Mouse (Mus musculus) midbrain, embryonic 11.5 days (tissue): ENCODE measurements at regions not wholly inside any gene's neighbourhood (a gene's known extent, or its start where the extent isn't known, plus 50 kb on each side); places are given as distances from the start of the nearest gene placed in this dataset.

Source experiments
- ATAC-seq: fragments of 200-750 bp; cut with Nextera tagmentation; 2 replicates; pipeline ENCODE4 v1.8.0; 2017; ENCODE audit warnings: moderate TSS enrichment, moderate library complexity; ENCODE audit not compliant: low FRiP score
- DNase-seq: peaks from one replicate; pipeline ENCODE4 v3.0.0; 2015; ENCODE audit warnings: low spot score; ENCODE audit errors: missing footprints
- H3K27ac ChIP-seq: fragments of 300-500 bp; sonication (generic); 2 replicates; pipeline ENCODE4 v1.5.1; 2014; ENCODE audit warnings: low read depth, low read length
- H3K27me3 ChIP-seq: fragments of 300-500 bp; sonication (generic); 2 replicates; pipeline ENCODE4 v1.6.1; 2014; ENCODE audit warnings: mild to moderate bottlenecking, low read length, moderate library complexity, mixed read lengths; ENCODE audit not compliant: control insufficient read depth, insufficient read depth
- H3K36me3 ChIP-seq: fragments of 300-500 bp; sonication (generic); 2 replicates; pipeline ENCODE4 v1.6.1; 2014; ENCODE audit warnings: mild to moderate bottlenecking, low read length, moderate library complexity, mixed read lengths; ENCODE audit not compliant: control insufficient read depth, insufficient read depth
- H3K4me1 ChIP-seq: fragments of 300-500 bp; sonication (generic); 2 replicates; pipeline ENCODE4 v1.6.1; 2014; ENCODE audit warnings: low read length; ENCODE audit not compliant: control insufficient read depth, insufficient read depth
- H3K4me2 ChIP-seq: fragments of 300-500 bp; sonication (generic); 2 replicates; pipeline ENCODE4 v1.6.1; 2014; ENCODE audit warnings: mild to moderate bottlenecking, moderate library complexity
- H3K4me3 ChIP-seq: fragments of 300-500 bp; sonication (generic); 2 replicates; pipeline ENCODE4 v1.5.1; 2014; ENCODE audit warnings: low read depth, low read length
- H3K9ac ChIP-seq: fragments of 300-500 bp; sonication (generic); 2 replicates; pipeline ENCODE4 v1.6.1; 2014; ENCODE audit warnings: low read length
- H3K9me3 ChIP-seq: fragments of 300-500 bp; sonication (generic); 2 replicates; pipeline ENCODE4 v1.6.1; 2016; ENCODE audit warnings: low read length; ENCODE audit not compliant: control insufficient read depth
- WGBS: fragments of 180-500 bp; shearing (Covaris S2); extraction: QIAGEN DNeasy Blood & Tissue Kit; methylation state at CpG from one replicate; pipeline ENCODE4 v1.1.7; 2014; 5-methylcytosine and 5-hydroxymethylcytosine counted together

- no peaks in the 10 kb centered on the region for H3K9me3 ChIP-seq
- 0 out of 2 replicates have a peak overlapping the region, but pooled peaks have one; percentile 8 for H3K27ac ChIP-seq
- no peak overlapping the region for H3K4me3 ChIP-seq
- H3K36me3 ChIP-seq: no peaks in the 10 kb centered on the region
- ATAC-seq: peak; percentile 71; the same call in 1 of the 2 replicates
- no peak for DNase-seq
- WGBS: 19% methylated on average over 7 of the region's 7 CpGs
- no peak overlapping the region for H3K9ac ChIP-seq
- no peak overlapping the region for H3K4me2 ChIP-seq
- no peaks in the 10 kb centered on the region for H3K27me3 ChIP-seq
- peaks cover 11% of the 10 kb centered on the region for H3K4me1 ChIP-seq
These were observed 51.0 kb upstream of the Wnt11 start for GRCm38 (mm10) chr7:98783954-98784353.

DNA sequence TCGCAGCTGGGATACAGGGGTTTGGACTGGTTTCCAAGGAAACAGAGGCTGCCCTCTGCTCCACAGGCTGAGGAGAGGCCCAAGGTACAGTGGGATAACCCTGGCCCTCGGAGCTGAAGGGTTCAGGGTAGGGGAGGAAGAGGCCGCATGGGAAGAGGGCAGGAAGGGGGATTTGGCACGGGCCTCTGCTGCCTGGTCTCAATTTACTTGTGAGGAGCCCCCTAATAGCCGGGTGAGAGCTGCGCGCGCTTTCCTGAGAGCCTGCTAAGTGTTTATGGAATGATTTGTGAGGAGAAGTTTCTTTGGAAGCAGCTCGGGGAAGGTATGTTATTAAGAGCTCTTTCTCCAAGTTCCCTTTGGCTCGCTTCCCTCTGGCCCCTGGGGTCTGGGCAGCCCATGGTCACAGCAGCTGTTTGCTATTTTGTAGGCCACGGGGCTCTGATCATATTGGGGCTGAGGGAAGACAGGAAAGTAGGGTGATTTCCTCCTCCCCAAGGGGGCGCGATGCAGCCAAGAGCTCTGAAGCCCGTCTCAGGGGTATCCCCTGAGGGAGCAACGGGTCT, 50.5 kb upstream of the Wnt11 start:
- Histone ChIP-seq H3K27ac (0 out of 2 replicates have a peak overlapping the region, but pooled peaks have one; percentile 8), H3K4me1 (peaks cover 11% of the 10 kb centered on the region), H3K27me3 (no peaks in the 10 kb centered on the region), H3K9ac (no peak overlapping the region), H3K4me3 (no peak overlapping the region), H3K9me3 (no peaks in the 10 kb centered on the region), H3K4me2 (no peak overlapping the region), H3K36me3 (no peaks in the 10 kb centered on the region)
- peak; percentile 42; the same call in 1 of the 2 replicates for ATAC-seq
- WGBS: 59% methylated on average over 15 of the region's 15 CpGs
- no peak for DNase-seq
